Mouse (Mus musculus) splenic B cell, adult 2 months (primary cell): ENCODE measurements around the gene Il18rap.

ENCODE experiments used
- DNase-seq: peaks from one replicate; pipeline ENCODE4 v3.0.0-alpha.2; 2011; ENCODE audit warnings: low read depth, low spot score
- H3K27me3 ChIP-seq: 2 replicates; pipeline ENCODE4 v1.6.1; 2012; ENCODE audit warnings: mild to moderate bottlenecking, low read length, moderate library complexity, mixed read lengths; ENCODE audit not compliant: control insufficient read depth, poor library complexity, insufficient read depth, severe bottlenecking
- H3K36me3 ChIP-seq: 2 replicates; pipeline ENCODE4 v1.6.1; 2012; ENCODE audit warnings: mild to moderate bottlenecking, low read length, moderate library complexity, mixed read lengths; ENCODE audit not compliant: control insufficient read depth, poor library complexity, insufficient read depth, severe bottlenecking

Gene Il18rap

GRCm38 (mm10) chr1:40501546-40502398 lies 13.4 kb upstream of the Il18rap start:
- no peak for DNase-seq
- H3K27me3 ChIP-seq = no peaks in the 10 kb centered on the region
- H3K36me3 ChIP-seq = no peaks in the 10 kb centered on the region

GRCm38 (mm10) chr1:40504548-40504947 lies 10.6 kb upstream of the Il18rap start:
- H3K36me3 ChIP-seq = no peaks in the 10 kb centered on the region
- no peaks in the 10 kb centered on the region for H3K27me3 ChIP-seq
- DNase-seq = no peak

DNA sequence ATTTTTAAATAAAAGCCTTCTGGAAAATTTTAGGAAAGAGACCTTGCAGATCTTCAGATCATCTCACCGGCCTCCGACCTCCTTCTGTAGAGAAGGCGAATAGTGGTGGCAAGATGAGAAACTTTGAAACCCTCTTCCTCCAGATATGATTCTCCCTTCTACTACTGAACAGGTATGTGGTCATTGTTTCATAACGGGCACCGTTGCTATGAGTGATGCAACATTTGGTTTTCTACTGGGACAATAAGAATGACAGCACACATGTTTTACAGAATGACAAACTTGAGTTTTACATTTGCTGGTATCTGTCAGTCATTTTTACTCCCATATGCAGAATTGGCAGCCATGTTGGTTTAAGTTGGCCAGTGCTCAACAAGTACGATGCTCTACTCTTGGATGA lies 1.2 kb downstream of the Il18rap start:
- no peaks in the 10 kb centered on the region for H3K27me3 ChIP-seq
- DNase-seq = no peak
- H3K36me3 ChIP-seq = no peaks in the 10 kb centered on the region

- no peaks in the 10 kb centered on the region for H3K27me3 ChIP-seq
- H3K36me3 ChIP-seq = no peaks in the 10 kb centered on the region
- no peak for DNase-seq
Observed at GRCm38 (mm10) chr1:40522918-40523317, 7.8 kb downstream of the Il18rap start.

DNA sequence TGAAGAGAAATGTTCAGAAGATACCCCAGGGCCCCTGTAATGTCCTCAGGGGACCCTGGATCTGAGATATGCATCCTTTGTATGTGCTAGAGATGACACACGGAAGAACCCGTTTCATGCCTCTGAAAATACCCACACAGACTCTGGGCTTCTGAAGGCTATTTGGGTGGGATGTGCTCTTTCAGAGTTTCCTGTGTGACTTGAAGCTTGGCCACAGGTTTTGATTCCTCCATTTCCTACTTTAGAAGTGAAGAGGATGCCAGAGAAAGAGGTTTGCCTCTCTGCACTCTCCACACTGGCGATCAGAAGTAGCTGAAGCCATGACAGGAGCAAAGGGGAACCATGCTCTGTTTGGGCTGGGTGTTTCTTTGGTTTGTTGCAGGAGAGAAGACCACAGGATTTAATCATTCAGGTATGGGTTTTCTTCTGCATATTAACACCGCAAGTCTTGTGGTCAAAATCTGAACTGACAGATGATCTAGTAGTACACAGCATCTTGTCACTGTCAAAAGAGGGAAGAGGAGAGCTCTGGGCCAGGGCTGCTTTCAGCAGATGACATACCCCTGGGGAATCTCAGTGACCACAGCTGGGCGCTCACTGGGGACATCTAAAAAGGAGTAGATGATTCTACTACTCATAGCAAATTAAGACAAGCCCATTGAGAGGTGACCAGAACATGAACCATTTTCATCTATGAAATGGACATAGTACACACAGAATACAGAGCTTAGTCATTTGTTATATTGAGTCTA lies 9.0 kb downstream of the Il18rap start:
- peak; percentile 4 for DNase-seq
- H3K36me3 ChIP-seq = no peaks in the 10 kb centered on the region
- no peaks in the 10 kb centered on the region for H3K27me3 ChIP-seq

DNA sequence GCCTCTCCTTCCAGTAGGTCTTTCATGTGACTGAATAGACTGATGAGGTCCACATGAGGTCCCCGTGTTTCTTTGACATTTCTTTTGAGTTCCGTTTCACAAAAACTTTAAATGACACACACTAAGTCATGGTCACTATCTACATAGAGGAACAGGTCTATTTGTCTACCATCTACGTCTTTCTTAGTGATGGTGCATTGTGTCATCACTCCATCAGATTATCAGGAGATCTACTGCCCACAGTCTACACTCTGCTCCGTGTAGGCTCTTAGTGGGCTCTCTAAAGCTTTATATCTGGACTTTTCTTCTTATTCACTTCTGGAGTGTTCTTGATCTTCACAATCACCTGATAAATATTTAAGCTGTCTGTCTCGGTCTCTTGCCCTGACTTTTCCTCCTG lies 14.1 kb downstream of the Il18rap start:
- DNase-seq = no peak
- Histone ChIP-seq H3K36me3 (no peaks in the 10 kb centered on the region), H3K27me3 (no peaks in the 10 kb centered on the region)

DNA sequence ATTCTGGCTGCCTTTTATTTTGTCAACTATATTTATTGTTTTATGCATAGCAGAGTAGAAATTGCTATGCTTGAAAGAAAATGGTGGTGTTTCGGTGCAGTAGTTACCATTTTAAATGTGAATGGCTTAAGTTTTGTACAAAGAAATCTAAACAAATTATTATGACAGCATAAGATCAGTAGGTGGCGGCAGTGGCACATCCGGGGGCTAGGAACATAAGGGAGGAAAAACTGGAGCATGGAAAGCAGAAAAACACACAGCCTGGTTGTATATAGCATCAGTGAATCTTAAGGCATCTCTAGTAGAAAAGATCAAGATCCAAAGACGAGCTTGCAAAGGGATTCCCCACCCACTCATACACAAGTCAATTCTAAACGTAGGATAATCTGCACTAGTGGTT lies 22.4 kb downstream of the Il18rap start:
- Histone ChIP-seq H3K27me3 (no peaks in the 10 kb centered on the region), H3K36me3 (no peaks in the 10 kb centered on the region)
- DNase-seq = no peak

GRCm38 (mm10) chr1:40544650-40545049 lies 29.5 kb downstream of the Il18rap start:
- DNase-seq = peak; percentile 70

GRCm38 (mm10) chr1:40546645-40547044 lies 31.5 kb downstream of the Il18rap start:
- no peaks in the 10 kb centered on the region for H3K36me3 ChIP-seq
- H3K27me3 ChIP-seq = no peaks in the 10 kb centered on the region
- DNase-seq = no peak

More at GRCm38 (mm10) chr1:40544650-40545049, 29.5 kb downstream of the Il18rap start:
- H3K36me3 ChIP-seq = no peaks in the 10 kb centered on the region
- H3K27me3 ChIP-seq = no peaks in the 10 kb centered on the region

- no peaks in the 10 kb centered on the region for H3K27me3 ChIP-seq
- DNase-seq = no peak
- H3K36me3 ChIP-seq = no peaks in the 10 kb centered on the region
Observed at GRCm38 (mm10) chr1:40547064-40547572, 32.0 kb downstream of the Il18rap start.

- Histone ChIP-seq H3K36me3 (no peaks in the 10 kb centered on the region), H3K27me3 (no peaks in the 10 kb centered on the region)
- DNase-seq = no peak
Observed at GRCm38 (mm10) chr1:40547762-40548161, 32.6 kb downstream of the Il18rap start.

DNA sequence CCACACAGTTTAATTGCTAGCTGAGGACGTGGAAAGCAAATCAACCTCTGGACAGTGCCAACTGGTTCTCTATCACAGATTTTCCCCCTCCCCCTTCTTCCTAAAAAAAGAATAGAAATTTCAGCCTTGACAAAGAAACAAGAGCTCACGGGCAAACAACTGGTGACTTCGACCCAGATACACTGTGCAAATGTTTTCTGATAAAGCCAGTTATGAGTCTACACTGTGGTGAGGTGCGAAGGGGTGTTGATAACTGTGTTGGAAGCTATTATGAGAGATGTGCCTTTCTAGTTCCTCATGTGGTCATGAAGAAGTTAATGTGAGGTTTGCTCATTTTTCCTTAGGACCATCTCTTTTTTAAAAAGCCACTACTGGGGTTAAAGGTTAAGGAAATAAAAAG lies 54.2 kb downstream of the Il18rap start:
- DNase-seq = no peak
- Histone ChIP-seq H3K36me3 (no peaks in the 10 kb centered on the region), H3K27me3 (no peaks in the 10 kb centered on the region)

DNA sequence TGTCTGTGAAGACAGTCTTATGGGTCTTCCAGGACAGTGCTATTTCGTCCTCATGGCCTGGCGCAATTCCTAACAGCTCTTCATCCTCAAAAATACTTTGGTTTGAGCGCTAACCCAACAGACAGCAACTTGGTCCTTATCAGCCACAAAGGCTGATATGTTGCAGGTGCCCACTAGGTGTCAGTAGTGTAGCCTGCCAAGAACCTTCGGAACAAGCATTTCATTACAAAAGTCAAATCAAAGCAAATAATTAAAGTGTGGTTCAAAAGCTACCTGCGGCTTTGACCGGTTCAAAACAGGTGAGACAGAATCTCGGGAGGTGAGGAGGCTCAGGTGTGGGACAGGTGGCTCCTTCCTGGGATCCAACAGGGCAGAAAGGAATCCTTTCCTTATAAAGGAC lies 64.6 kb downstream of the Il18rap start, which contains the start of gene Slc9a4:
Gene Slc9a4 (plus strand): TSS at position 298 of the 400 bp plus-strand sequence.
- peak; percentile 37 for DNase-seq
- Histone ChIP-seq H3K36me3 (no peaks in the 10 kb centered on the region), H3K27me3 (no peaks in the 10 kb centered on the region)

DNA sequence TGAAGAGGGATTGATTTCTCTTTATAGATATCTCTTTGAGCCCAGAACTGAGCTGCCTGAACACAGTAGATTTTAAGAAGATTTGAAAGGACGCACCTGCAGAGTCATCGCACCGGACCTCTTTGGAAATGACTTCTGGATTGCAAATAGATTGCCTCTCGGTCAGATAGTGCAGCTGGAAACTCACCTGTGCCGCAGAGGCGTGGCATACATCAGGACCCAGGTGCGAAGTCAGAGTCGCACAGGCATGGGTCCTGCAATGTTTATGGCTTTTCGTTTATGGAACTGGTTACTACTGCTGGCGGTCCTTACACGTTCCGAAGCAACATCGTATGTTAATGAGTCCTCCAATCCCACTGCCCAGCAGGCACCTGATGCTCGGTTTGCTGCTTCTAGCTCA lies 65.1 kb downstream of the Il18rap start:
- DNase-seq = no peak
- Histone ChIP-seq H3K36me3 (no peaks in the 10 kb centered on the region), H3K27me3 (no peaks in the 10 kb centered on the region)

DNA sequence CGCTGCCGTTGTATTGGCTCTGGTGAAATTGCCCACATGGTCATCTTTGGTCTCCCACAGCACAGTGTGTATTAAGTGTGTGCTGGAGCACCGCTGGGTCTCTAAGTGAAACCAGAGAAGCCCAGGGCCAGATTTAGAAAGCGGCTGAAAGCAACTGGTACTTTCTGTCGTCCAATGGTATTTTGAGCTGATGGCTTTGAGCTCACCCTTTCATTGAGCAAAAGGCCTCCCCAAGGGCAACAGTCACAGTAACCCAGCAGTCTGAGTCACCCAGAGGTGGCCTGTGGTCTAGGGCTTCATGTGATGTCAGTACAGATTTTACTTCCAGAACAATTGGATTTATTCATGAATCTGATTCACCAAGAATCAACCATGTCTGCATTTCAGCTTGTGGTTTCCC lies 71.6 kb downstream of the Il18rap start:
- no peak for DNase-seq
- Histone ChIP-seq H3K36me3 (no peaks in the 10 kb centered on the region), H3K27me3 (no peaks in the 10 kb centered on the region)
